Mouse (Mus musculus) heart, embryonic 14.5 days (tissue): Measurements from ENCODE around the gene Cggbp1. TPM values are rescaled to one million over a fixed set of nuclear protein-coding genes. Genes with fewer than 3 reads are reported as not detected.

Experiments used
- ATAC-seq: fragments of 200-750 bp; cut with Nextera tagmentation; 2 replicates; pipeline ENCODE4 v1.8.0; 2017; ENCODE audit warnings: low read depth, moderate TSS enrichment; ENCODE audit not compliant: insufficient number of reproducible peaks, insufficient read depth, low FRiP score
- H3K27ac ChIP-seq, 2 experiments: fragments of 200-500 bp in 1 of 2; fragments of 300-500 bp in 1 of 2; sonication (generic) in 1 of 2; replicated peaks in 1 of 2; 2 replicates each; pipeline ENCODE4 v1.5.1; 2012 to 2014; ENCODE audit warnings: low read depth in 2 of 2, low read length in 2 of 2, control low read depth in 1 of 2, mild to moderate bottlenecking in 1 of 2, mixed read lengths in 1 of 2; ENCODE audit not compliant: control insufficient read depth in 1 of 2, insufficient read depth in 1 of 2
- H3K27me3 ChIP-seq: fragments of 300-500 bp; sonication (generic); 2 replicates; pipeline ENCODE4 v1.6.1; 2014; ENCODE audit warnings: mild to moderate bottlenecking, low read length, control low read depth; ENCODE audit not compliant: control insufficient read depth, insufficient read depth
- H3K36me3 ChIP-seq: fragments of 300-500 bp; sonication (generic); 2 replicates; pipeline ENCODE4 v1.6.1; 2014; ENCODE audit warnings: mild to moderate bottlenecking, control low read depth, low read length, mixed read lengths; ENCODE audit not compliant: control insufficient read depth, insufficient read depth
- H3K4me1 ChIP-seq, 2 experiments: fragments of 200-500 bp in 1 of 2; fragments of 300-500 bp in 1 of 2; sonication (generic) in 1 of 2; 2 replicates each; pipeline ENCODE4 v1.6.1; 2012 to 2014; ENCODE audit warnings: low read length in 2 of 2, control low read depth in 1 of 2, mixed read lengths in 1 of 2; ENCODE audit not compliant: control insufficient read depth in 2 of 2, insufficient read depth in 2 of 2
- H3K4me2 ChIP-seq: fragments of 300-500 bp; sonication (generic); 2 replicates; pipeline ENCODE4 v1.6.1; 2014; ENCODE audit warnings: mild to moderate bottlenecking, low read length
- H3K4me3 ChIP-seq, 2 experiments: fragments of 200-500 bp in 1 of 2; fragments of 300-500 bp in 1 of 2; sonication (generic) in 1 of 2; 2 replicates each; pipeline ENCODE4 v1.5.1; 2012 to 2014; ENCODE audit warnings: low read length in 2 of 2, mild to moderate bottlenecking in 2 of 2, control low read depth in 1 of 2, low read depth in 1 of 2, moderate library complexity in 1 of 2; ENCODE audit not compliant: control insufficient read depth in 1 of 2, insufficient read depth in 1 of 2
- H3K9ac ChIP-seq: fragments of 300-500 bp; sonication (generic); 2 replicates; pipeline ENCODE4 v1.6.1; 2014; ENCODE audit warnings: mild to moderate bottlenecking, low read length
- H3K9me3 ChIP-seq: fragments of 300-500 bp; sonication (generic); 2 replicates; pipeline ENCODE4 v1.6.1; 2016; ENCODE audit warnings: low read length, control low read depth; ENCODE audit not compliant: control insufficient read depth
- WGBS: fragments of 180-500 bp; shearing (Covaris S2); extraction: QIAGEN DNeasy Blood & Tissue Kit; methylation state at CpG from one replicate; pipeline ENCODE4 v1.1.7; 2014; 5-methylcytosine and 5-hydroxymethylcytosine counted together
- polyA plus RNA-seq: library from polyadenylated mRNA; unstranded; fragments of >200 nt; fragmentation: Nextera tagmentation; extraction: Ambion mirVana; gene quantifications from 2 replicates; pipeline ENCODE4 v1.2.1, GENCODE M21; 2014

Cggbp1 gene
- polyA plus RNA-seq, 1 experiment from 2014 or later, result 65.2 TPM

DNA sequence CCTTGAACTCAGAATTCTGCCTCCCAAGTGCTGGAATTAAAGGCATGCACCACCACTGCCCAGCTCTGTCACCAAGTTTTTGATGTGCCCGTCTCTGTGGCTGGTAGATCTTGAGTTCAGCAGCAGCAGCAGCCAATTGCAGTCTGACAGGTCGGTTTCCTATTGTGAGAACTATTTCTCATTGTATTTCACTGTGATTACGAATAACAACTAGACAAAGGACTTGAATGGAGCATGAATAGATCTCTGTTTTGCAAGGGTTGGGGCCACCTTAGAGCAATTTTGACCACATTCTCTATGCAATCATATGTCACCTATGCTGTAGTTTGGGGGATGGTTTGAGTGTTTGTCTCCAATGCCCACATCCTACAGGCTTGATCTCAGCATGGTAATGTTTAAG lies 29.2 kb downstream of the Cggbp1 start:
- no peaks in the 10 kb centered on the region for H3K36me3 ChIP-seq
- peaks cover 2 to 10% of the 10 kb centered on the region in 2 experiments for H3K4me1 ChIP-seq
- H3K4me2 ChIP-seq, result no peak overlapping the region
- H3K27ac ChIP-seq, result no peak overlapping the region
- H3K9me3 ChIP-seq, result no peaks in the 10 kb centered on the region
- ATAC-seq, result no peak
- 70% methylated on average over 3 of the region's 3 CpGs for WGBS
- no peaks in the 10 kb centered on the region for H3K27me3 ChIP-seq
- no peak overlapping the region for H3K4me3 ChIP-seq
- no peak overlapping the region for H3K9ac ChIP-seq

GRCm38 (mm10) chr16:64881442-64881841 lies 29.6 kb downstream of the Cggbp1 start:
- H3K9me3 ChIP-seq, result no peaks in the 10 kb centered on the region
- WGBS, result 76% methylated on average over 2 of the region's 2 CpGs
- H3K4me2 ChIP-seq, result no peak overlapping the region
- H3K36me3 ChIP-seq, result no peaks in the 10 kb centered on the region
- H3K27me3 ChIP-seq, result no peaks in the 10 kb centered on the region
- ATAC-seq, result no peak
- no peak overlapping the region for H3K4me3 ChIP-seq
- H3K27ac ChIP-seq, result no peak overlapping the region
- no peak overlapping the region for H3K9ac ChIP-seq
- H3K4me1 ChIP-seq, result peaks cover 2 to 10% of the 10 kb centered on the region in 2 experiments

DNA sequence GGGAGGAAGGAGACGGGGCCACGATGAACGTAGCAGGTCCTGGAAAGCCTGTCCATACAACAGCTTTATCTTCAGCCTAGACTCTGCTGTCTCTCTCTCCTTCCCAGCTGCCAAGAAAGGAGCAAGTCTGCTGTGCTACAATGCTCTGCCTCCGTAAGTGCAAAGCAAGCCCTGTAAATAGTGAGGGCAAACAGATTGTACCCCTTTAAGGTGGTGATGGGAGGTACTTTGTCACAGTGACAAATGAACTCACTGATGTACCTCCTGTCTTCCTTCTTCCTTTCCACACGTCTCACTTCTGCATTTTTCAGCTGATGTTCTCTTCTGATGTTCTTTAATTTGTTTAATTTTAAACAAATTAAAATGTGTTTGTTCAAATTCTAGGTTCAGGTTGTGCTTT lies 32.1 kb downstream of the Cggbp1 start:
- no peak for ATAC-seq
- peak overlapping the region; percentile 36 for H3K4me2 ChIP-seq
- H3K27me3 ChIP-seq, result no peaks in the 10 kb centered on the region
- no peak overlapping the region for H3K9ac ChIP-seq
- H3K4me3 ChIP-seq, result no peak overlapping the region
- 20% methylated on average over 5 of the region's 5 CpGs for WGBS
- no peak overlapping the region for H3K27ac ChIP-seq
- H3K4me1 ChIP-seq, result peaks cover 2 to 10% of the 10 kb centered on the region in 2 experiments
- peaks cover 2% of the 10 kb centered on the region for H3K9me3 ChIP-seq
- H3K36me3 ChIP-seq, result no peaks in the 10 kb centered on the region

DNA sequence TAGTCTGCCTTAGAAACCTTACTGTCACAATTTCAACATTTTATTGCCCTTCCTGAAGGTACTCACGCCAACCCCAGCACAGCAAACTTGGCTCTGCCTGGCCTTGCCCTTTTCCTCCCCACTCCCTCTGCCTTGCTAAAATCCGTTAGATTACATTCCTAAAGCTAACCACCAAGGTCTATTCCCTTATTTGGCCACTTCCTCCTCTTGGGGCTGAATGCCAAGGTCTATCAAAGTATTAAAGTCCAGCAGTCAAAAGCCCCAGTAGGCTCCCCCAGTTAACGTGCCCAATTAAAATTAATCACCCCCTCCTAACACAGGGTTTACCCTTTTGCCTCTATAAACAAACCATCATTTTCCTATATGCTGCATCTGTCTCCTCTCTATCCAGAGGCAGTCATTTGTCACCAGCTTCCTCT lies 32.6 kb downstream of the Cggbp1 start:
- H3K4me2 ChIP-seq, result peak overlapping the region; percentile 36
- WGBS, result 10% methylated on average over 3 of the region's 3 CpGs
- H3K27ac ChIP-seq, result no peak overlapping the region
- peaks cover 5% of the 10 kb centered on the region for H3K9me3 ChIP-seq
- H3K36me3 ChIP-seq, result no peaks in the 10 kb centered on the region
- H3K9ac ChIP-seq, result no peak overlapping the region
- H3K4me3 ChIP-seq, result no peak overlapping the region
- ATAC-seq, result no peak
- peaks cover 2 to 10% of the 10 kb centered on the region in 2 experiments for H3K4me1 ChIP-seq
- no peaks in the 10 kb centered on the region for H3K27me3 ChIP-seq

- no peak for ATAC-seq
- WGBS, result 46% methylated on average over 3 of the region's 3 CpGs
- no peak overlapping the region for H3K4me2 ChIP-seq
- H3K4me1 ChIP-seq, result peaks cover 2 to 10% of the 10 kb centered on the region in 2 experiments
- no peak overlapping the region for H3K27ac ChIP-seq
- H3K27me3 ChIP-seq, result no peaks in the 10 kb centered on the region
- no peaks in the 10 kb centered on the region for H3K36me3 ChIP-seq
- H3K4me3 ChIP-seq, result no peak overlapping the region
- H3K9me3 ChIP-seq, result peaks cover 5% of the 10 kb centered on the region
- no peak overlapping the region for H3K9ac ChIP-seq
Measured at GRCm38 (mm10) chr16:64885142-64885541, 33.3 kb downstream of the Cggbp1 start.

DNA sequence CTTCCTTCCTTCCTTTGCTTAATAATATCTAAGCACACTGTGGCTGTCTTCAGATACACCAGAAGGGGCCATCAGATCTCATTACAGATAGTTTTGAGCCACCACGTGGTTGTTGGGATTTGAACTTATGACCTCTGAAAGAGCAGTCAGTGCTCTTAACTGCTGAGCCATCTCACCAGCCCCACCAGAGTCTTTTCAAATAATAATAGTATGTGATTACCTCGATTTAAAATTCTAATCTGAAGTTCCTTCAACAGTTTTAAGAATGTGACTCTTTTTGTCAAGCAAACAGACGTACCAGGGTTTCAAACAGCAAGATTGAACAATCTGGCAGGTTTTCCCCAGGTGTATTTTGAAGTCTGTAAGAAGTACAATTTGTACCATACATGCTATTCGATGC lies 33.8 kb downstream of the Cggbp1 start:
- Histone ChIP-seq H3K9ac (no peak overlapping the region), H3K27ac (no peak overlapping the region), H3K4me1 (peaks cover 2 to 10% of the 10 kb centered on the region in 2 experiments), H3K4me3 (no peak overlapping the region), H3K9me3 (peaks cover 5% of the 10 kb centered on the region), H3K4me2 (no peak overlapping the region), H3K27me3 (no peaks in the 10 kb centered on the region), H3K36me3 (no peaks in the 10 kb centered on the region)
- no peak for ATAC-seq
- WGBS, result 43% methylated on average over 4 of the region's 4 CpGs

DNA sequence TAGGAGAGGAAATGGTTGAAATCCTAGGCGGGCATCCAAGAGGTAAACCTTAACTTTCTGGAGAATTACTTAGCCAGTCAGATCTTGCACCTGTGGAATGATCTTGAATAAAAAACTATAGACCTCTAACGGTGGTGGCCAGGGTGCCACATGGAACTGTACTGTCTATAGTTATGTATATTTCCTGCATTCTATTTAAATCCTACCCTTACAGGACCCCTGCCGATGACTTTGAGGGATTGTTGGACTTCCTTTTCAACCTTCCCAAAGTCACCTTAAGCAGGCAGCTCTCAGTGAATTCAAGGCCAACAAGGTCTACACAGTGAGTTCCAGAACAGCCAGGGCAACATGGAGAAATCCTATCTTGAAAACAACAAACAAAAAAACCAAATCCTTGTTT lies 37.7 kb downstream of the Cggbp1 start:
- Histone ChIP-seq H3K4me1 (peaks cover 0 to 1% of the 10 kb centered on the region in 2 experiments; a peak in 2 of 4 replicates), H3K36me3 (no peaks in the 10 kb centered on the region), H3K9me3 (peaks cover 5% of the 10 kb centered on the region), H3K27ac (no peak overlapping the region), H3K4me3 (no peak overlapping the region), H3K9ac (no peak overlapping the region), H3K4me2 (no peak overlapping the region), H3K27me3 (no peaks in the 10 kb centered on the region)
- ATAC-seq, result no peak
- WGBS, result 89% methylated on average over 3 of the region's 3 CpGs

DNA sequence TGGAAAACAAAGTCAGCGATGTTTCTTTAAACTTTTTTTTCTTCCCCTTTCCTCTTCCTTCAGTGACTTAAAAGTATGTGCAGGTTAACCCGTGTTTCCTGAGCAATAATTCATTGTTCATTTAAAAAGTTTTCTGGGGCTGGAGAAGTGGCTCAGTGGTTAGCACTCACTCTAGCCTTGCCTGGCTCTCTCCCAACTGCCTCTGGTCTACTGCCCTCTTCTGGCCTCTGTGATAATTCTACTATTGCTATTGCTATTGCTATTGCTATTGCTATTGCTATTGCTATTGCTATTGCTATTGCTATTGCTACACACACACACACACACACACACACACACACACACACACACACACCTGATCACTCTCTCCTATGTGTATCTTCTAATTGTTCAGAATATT lies 47.3 kb downstream of the Cggbp1 start:
- Histone ChIP-seq H3K4me1 (no peaks in the 10 kb centered on the region), H3K27ac (no peak overlapping the region), H3K36me3 (no peaks in the 10 kb centered on the region), H3K27me3 (no peaks in the 10 kb centered on the region), H3K4me2 (no peak overlapping the region), H3K9ac (no peak overlapping the region), H3K4me3 (no peak overlapping the region), H3K9me3 (no peaks in the 10 kb centered on the region)
- 69% methylated on average over 2 of the region's 2 CpGs for WGBS
- ATAC-seq, result no peak
